Mouse (Mus musculus) MEL (cell line): Measurements from ENCODE around the gene Cenpb. TPM values are rescaled to one million over a fixed set of nuclear protein-coding genes. Genes with fewer than 3 reads are reported as not detected.

Source experiments
- DNase-seq: peaks from one replicate; pipeline ENCODE4 v3.0.0; 2011; ENCODE audit warnings: low read depth, low spot score
- H3K27ac ChIP-seq: 2 replicates; pipeline ENCODE4 v1.5.1; 2012; ENCODE audit warnings: low read depth, mild to moderate bottlenecking, control low read depth, low read length, moderate library complexity; ENCODE audit not compliant: control insufficient read depth
- H3K27me3 ChIP-seq, 2 experiments: fragments of 150-350 bp in 1 of 2; sonication (generic) in 1 of 2; 2 replicates each; pipeline ENCODE4 v1.6.1; 2012; ENCODE audit warnings: low read length in 2 of 2, mild to moderate bottlenecking in 2 of 2, improper control_type of control experiment in 1 of 2, moderate library complexity in 1 of 2; ENCODE audit not compliant: insufficient read depth in 2 of 2, control insufficient read depth in 1 of 2
- H3K36me3 ChIP-seq, 2 experiments: 2 replicates each; pipeline ENCODE4 v1.6.1; 2012 to 2014; ENCODE audit warnings: low read length in 2 of 2, improper control_type of control experiment in 1 of 2, inconsistent platforms in 1 of 2, mild to moderate bottlenecking in 1 of 2; ENCODE audit not compliant: insufficient read depth in 2 of 2, control insufficient read depth in 1 of 2
- H3K4me1 ChIP-seq, 2 experiments: fragments of 150-350 bp in 1 of 2; sonication (generic) in 1 of 2; 2 replicates each; pipeline ENCODE4 v1.6.1; 2012; ENCODE audit warnings: low read length in 2 of 2, improper control_type of control experiment in 1 of 2, mild to moderate bottlenecking in 1 of 2; ENCODE audit not compliant: insufficient read depth in 2 of 2, control insufficient read depth in 1 of 2
- H3K4me3 ChIP-seq, 2 experiments: fragments of 150-350 bp in 1 of 2; sonication (generic) in 1 of 2; 2 replicates each; pipeline ENCODE4 v1.5.1; 2012; ENCODE audit warnings: low read depth in 2 of 2, low read length in 2 of 2, mild to moderate bottlenecking in 2 of 2, moderate library complexity in 2 of 2, control low read depth in 1 of 2, improper control_type of control experiment in 1 of 2; ENCODE audit not compliant: control insufficient read depth in 1 of 2, insufficient read depth in 1 of 2
- H3K79me2 ChIP-seq: 2 replicates; pipeline ENCODE4 v1.6.1; 2012; ENCODE audit warnings: mild to moderate bottlenecking, low read length, moderate library complexity; ENCODE audit not compliant: control insufficient read depth, poor library complexity, insufficient read depth
- H3K9ac ChIP-seq: 2 replicates; pipeline ENCODE4 v1.6.1; 2012; ENCODE audit warnings: low read depth, mild to moderate bottlenecking, control low read depth, low read length, moderate library complexity; ENCODE audit not compliant: control insufficient read depth, poor library complexity, severe bottlenecking
- H3K9me3 ChIP-seq: fragments of 150-350 bp; sonication (generic); replicated peaks from 2 replicates; pipeline ENCODE4 v1.6.1; 2012; ENCODE audit warnings: mild to moderate bottlenecking, low read length, improper control_type of control experiment, moderate library complexity; ENCODE audit not compliant: insufficient read depth
- CHD1 ChIP-seq: IDR thresholded peaks from 2 replicates; pipeline ENCODE4 v1.6.1; 2012; ENCODE audit warnings: low read depth, mild to moderate bottlenecking, inconsistent platforms, low read length, improper control_type of control experiment
- CTCF ChIP-seq, 3 experiments: IDR thresholded peaks in 2 of 3; conservative IDR thresholded peaks in 1 of 3; 2 replicates each; pipeline ENCODE4 v1.5.1; 2011 to 2012; ENCODE audit warnings: low read length in 3 of 3, low read depth in 2 of 3, mild to moderate bottlenecking in 2 of 3, improper control_type of control experiment in 1 of 3, inconsistent platforms in 1 of 3, mixed read lengths in 1 of 3, moderate library complexity in 1 of 3; ENCODE audit not compliant: control insufficient read depth in 1 of 3, insufficient read depth in 1 of 3, poor library complexity in 1 of 3, severe bottlenecking in 1 of 3
- ELF1 ChIP-seq: IDR thresholded peaks from 2 replicates; pipeline ENCODE4 v1.6.1; 2014; ENCODE audit warnings: low read depth, mild to moderate bottlenecking, inconsistent platforms, low read length, improper control_type of control experiment, moderate library complexity
- EP300 ChIP-seq, 2 experiments: IDR thresholded peaks; 2 replicates each; pipeline ENCODE4 v1.6.1; 2011; ENCODE audit warnings: improper control_type of control experiment in 2 of 2, low read length in 2 of 2, low read depth in 1 of 2, mild to moderate bottlenecking in 1 of 2
- ETS1 ChIP-seq: IDR thresholded peaks from 2 replicates; pipeline ENCODE4 v1.6.1; 2012; ENCODE audit warnings: low read depth, mild to moderate bottlenecking, inconsistent platforms, low read length, improper control_type of control experiment, moderate library complexity
- GABPA ChIP-seq: IDR thresholded peaks from 2 replicates; pipeline ENCODE4 v1.6.1; 2012; ENCODE audit warnings: low read depth, mild to moderate bottlenecking, inconsistent platforms, low read length, improper control_type of control experiment, moderate library complexity
- MAFK ChIP-seq: IDR thresholded peaks from 2 replicates; pipeline ENCODE4 v1.6.1; 2011; ENCODE audit warnings: low read depth, mild to moderate bottlenecking, low read length, improper control_type of control experiment, borderline replicate concordance
- MAX ChIP-seq: IDR thresholded peaks from 2 replicates; pipeline ENCODE4 v1.6.1; 2011; ENCODE audit warnings: low read length, improper control_type of control experiment
- MEF2A ChIP-seq: IDR thresholded peaks from 2 replicates; pipeline ENCODE4 v1.6.1; 2014; ENCODE audit warnings: low read depth, mild to moderate bottlenecking, inconsistent platforms, low read length, improper control_type of control experiment; ENCODE audit not compliant: poor library complexity, insufficient replicate concordance, severe bottlenecking; ENCODE audit errors: extremely low read depth
- MYC ChIP-seq: IDR thresholded peaks from 2 replicates; pipeline ENCODE4 v1.6.1; 2011; ENCODE audit warnings: low read depth, mild to moderate bottlenecking, low read length, improper control_type of control experiment, moderate library complexity
- NRF1 ChIP-seq: IDR thresholded peaks from 2 replicates; pipeline ENCODE4 v1.6.1; 2014; ENCODE audit warnings: low read depth, mild to moderate bottlenecking, inconsistent platforms, low read length, improper control_type of control experiment, moderate library complexity; ENCODE audit not compliant: poor library complexity, insufficient read depth, severe bottlenecking
- POLR2A ChIP-seq, 2 experiments: IDR thresholded peaks; 2 replicates each; pipeline ENCODE4 v1.6.1; 2011 to 2012; ENCODE audit warnings: low read length in 2 of 2, mild to moderate bottlenecking in 2 of 2, control low read depth in 1 of 2, improper control_type of control experiment in 1 of 2, low read depth in 1 of 2, moderate library complexity in 1 of 2; ENCODE audit not compliant: control insufficient read depth in 1 of 2, insufficient read depth in 1 of 2, poor library complexity in 1 of 2
- POLR2AphosphoS5 ChIP-seq: IDR thresholded peaks from 2 replicates; pipeline ENCODE4 v1.6.1; 2012; ENCODE audit warnings: low read depth, borderline replicate concordance, mild to moderate bottlenecking, inconsistent platforms, low read length, moderate library complexity, mixed read lengths
- RAD21 ChIP-seq: IDR thresholded peaks from 2 replicates; pipeline ENCODE4 v1.6.1; 2011; ENCODE audit warnings: mild to moderate bottlenecking, low read depth, low read length, improper control_type of control experiment
- RCOR1 ChIP-seq: IDR thresholded peaks from 2 replicates; pipeline ENCODE4 v1.6.1; 2012; ENCODE audit warnings: low read depth, mild to moderate bottlenecking, inconsistent platforms, low read length, improper control_type of control experiment
- TAL1 ChIP-seq: IDR thresholded peaks from 2 replicates; pipeline ENCODE4 v1.6.1; 2012; ENCODE audit warnings: mild to moderate bottlenecking, inconsistent platforms, low read length, moderate library complexity, mixed read lengths
- TBP ChIP-seq: IDR thresholded peaks from 2 replicates; pipeline ENCODE4 v1.8.0; 2011; ENCODE audit warnings: low read depth, low read length, improper control_type of control experiment
- TCF12 ChIP-seq: IDR thresholded peaks from 2 replicates; pipeline ENCODE4 v1.6.1; 2014; ENCODE audit warnings: low read depth, mild to moderate bottlenecking, inconsistent platforms, low read length, improper control_type of control experiment, moderate library complexity
- UBTF ChIP-seq: IDR thresholded peaks from 2 replicates; pipeline ENCODE4 v1.6.1; 2012; ENCODE audit warnings: low read depth, mild to moderate bottlenecking, inconsistent platforms, low read length, improper control_type of control experiment, moderate library complexity, borderline replicate concordance; ENCODE audit not compliant: insufficient read depth
- ZC3H11A ChIP-seq: IDR thresholded peaks from 2 replicates; pipeline ENCODE4 v1.6.1; 2012; ENCODE audit warnings: low read depth, mild to moderate bottlenecking, inconsistent platforms, low read length, improper control_type of control experiment
- ZNF384 ChIP-seq: IDR thresholded peaks from 2 replicates; pipeline ENCODE4 v1.6.1; 2012; ENCODE audit warnings: low read depth, mild to moderate bottlenecking, inconsistent platforms, low read length, improper control_type of control experiment
- polyA plus RNA-seq, 2 experiments: library from polyadenylated mRNA; stranded (reverse) in 1 of 2; unstranded in 1 of 2; fragments of >175 nt in 1 of 2; fragments of >200 nt in 1 of 2; gene quantifications; 2 replicates each; pipeline versions ENCODE4 v1.2.1 to v1.2.4; 2012; ENCODE audit warnings: low replicate concordance in 2 of 2, low read depth in 1 of 2; ENCODE audit not compliant: insufficient read length in 2 of 2, insufficient read depth in 1 of 2, missing spikeins in 1 of 2
- total RNA-seq: library from RNA; depleted of rRNA; stranded (reverse); fragments of 300-350 nt; gene quantifications from 2 replicates; pipeline ENCODE4 v1.2.3, GENCODE M21; 2012

Cenpb gene
- total and polyA plus RNA-seq, 3 experiments: 24.3 to 34.9 TPM; not detected in 1

DNA sequence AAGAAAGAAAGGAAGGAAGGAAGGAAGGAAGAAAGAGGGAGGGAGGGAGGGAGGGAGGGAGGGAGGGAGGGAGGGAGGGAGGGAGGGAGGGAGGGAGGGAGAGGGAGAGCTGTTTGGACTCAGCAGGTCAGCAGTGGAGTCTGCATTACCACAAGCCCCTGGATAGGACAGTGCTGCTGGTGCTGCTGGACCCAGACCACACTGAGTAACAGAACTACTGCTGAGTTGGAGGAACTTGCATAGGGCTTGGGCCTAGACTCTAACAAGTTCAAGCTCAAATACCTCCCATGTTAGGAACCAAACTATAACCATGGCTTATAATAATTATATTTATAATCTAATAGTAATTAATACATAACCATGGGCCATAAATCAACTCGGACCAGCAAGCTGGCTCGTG, 49.0 kb downstream of the Cenpb start:
- H3K4me1 ChIP-seq: peaks cover 5 to 15% of the 10 kb centered on the region in 2 experiments
- no peak for DNase-seq
- no peak for TF ChIP-seq MYC
- TF ChIP-seq RAD21: no peak
- TF ChIP-seq EP300 (IDR thresholded peaks at IDR 0.05; ENCODE audit: low read depth in 1 of 2, low read length in 2 of 2): no peak
- no peak for TF ChIP-seq POLR2A (IDR thresholded peaks at IDR 0.05; ENCODE audit: control insufficient read depth in 1 of 2, insufficient read depth in 1 of 2, low read depth in 1 of 2, low read length in 2 of 2, poor library complexity in 1 of 2)
- TF ChIP-seq ELF1: no peak
- no peak for TF ChIP-seq TCF12
- TF ChIP-seq UBTF: no peak
- TF ChIP-seq TAL1: no peak
- no peak for TF ChIP-seq GABPA
- no peak for TF ChIP-seq MAFK
- no peak for TF ChIP-seq RCOR1
- TF ChIP-seq NRF1: no peak
- no peak for TF ChIP-seq MAX
- no peak for TF ChIP-seq ZC3H11A
- no peak for TF ChIP-seq CHD1
- no peak for TF ChIP-seq CTCF (IDR thresholded peaks at IDR 0.05 in 2 of 3, conservative IDR thresholded peaks at IDR 0.05 in 1 of 3; ENCODE audit: control insufficient read depth in 1 of 3, insufficient read depth in 1 of 3, low read depth in 2 of 3, low read length in 3 of 3, poor library complexity in 1 of 3, severe bottlenecking in 1 of 3)
- TF ChIP-seq ZNF384: no peak
- TF ChIP-seq ETS1: no peak
- TF ChIP-seq POLR2AphosphoS5: no peak
- TF ChIP-seq TBP: no peak
- TF ChIP-seq, all 39 proteins: peak for 0

DNA sequence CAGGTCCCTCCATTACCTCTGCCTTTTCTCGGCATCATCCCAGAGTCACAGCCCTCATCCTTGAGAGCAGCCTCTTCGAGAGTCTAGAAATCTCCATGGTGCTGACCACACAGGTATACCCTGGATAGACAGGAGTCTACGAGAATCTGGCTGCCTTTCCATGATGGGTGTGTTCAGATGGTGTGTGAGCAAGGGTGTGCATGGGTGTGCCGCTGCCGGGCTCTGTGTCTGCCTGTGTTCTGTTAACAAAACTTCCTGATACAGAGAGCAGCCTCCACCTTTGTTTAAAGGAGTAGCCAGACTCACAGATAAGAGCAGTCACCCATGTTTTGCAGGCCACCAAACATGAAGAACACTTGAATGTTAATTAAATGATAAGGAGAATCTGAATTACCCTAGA, 50.0 kb downstream of the Cenpb start:
- peak; percentile 49 for DNase-seq
- Histone ChIP-seq H3K27me3 (peaks cover 0 to 2% of the 10 kb centered on the region in 2 experiments; a peak in 1 of 4 replicates), H3K36me3 (peaks cover 0 to 2% of the 10 kb centered on the region in 2 experiments; a peak in 1 of 4 replicates), H3K9me3 (no peaks in the 10 kb centered on the region), H3K4me1 (peaks cover 5 to 9% of the 10 kb centered on the region in 2 experiments), H3K27ac (no peak overlapping the region)
- no peak for TF ChIP-seq MEF2A
- no peak for TF ChIP-seq RCOR1
- TF ChIP-seq, all 39 proteins: peak for 0
- Histone ChIP-seq H3K4me3 (no peak overlapping the region), H3K79me2 (no peaks in the 10 kb centered on the region), H3K9ac (no peak overlapping the region)

More for the DNA sequence above, 49.0 kb downstream of the Cenpb start:
- Histone ChIP-seq H3K36me3 (peaks cover 0 to 2% of the 10 kb centered on the region in 2 experiments; a peak in 1 of 4 replicates), H3K27me3 (peaks cover 0 to under 1% of the 10 kb centered on the region in 2 experiments; a peak in 1 of 4 replicates), H3K9me3 (no peaks in the 10 kb centered on the region), H3K79me2 (no peaks in the 10 kb centered on the region), H3K4me3 (no peak overlapping the region), H3K27ac (no peak overlapping the region), H3K9ac (no peak overlapping the region)
